Mouse (Mus musculus) midbrain, embryonic 14.5 days (tissue): ENCODE measurements around the gene Slc23a3. TPM values are rescaled to one million over a fixed set of nuclear protein-coding genes. Genes with fewer than 3 reads are reported as not detected.

Source experiments
- ATAC-seq: fragments of 200-750 bp; cut with Nextera tagmentation; 2 replicates; pipeline ENCODE4 v1.8.0; 2017; ENCODE audit warnings: moderate number of reproducible peaks, moderate library complexity; ENCODE audit not compliant: low FRiP score, low TSS enrichment
- DNase-seq: peaks from one replicate; pipeline ENCODE4 v3.0.0-alpha.2; 2015
- H3K27ac ChIP-seq: fragments of 300-500 bp; sonication (generic); replicated peaks from 2 replicates; pipeline ENCODE4 v1.5.1; 2014; ENCODE audit warnings: mild to moderate bottlenecking, low read depth, low read length, moderate library complexity
- H3K27me3 ChIP-seq: fragments of 300-500 bp; sonication (generic); 2 replicates; pipeline ENCODE4 v1.6.1; 2014; ENCODE audit warnings: low read length, control low read depth, mixed read lengths; ENCODE audit not compliant: control insufficient read depth, insufficient read depth
- H3K36me3 ChIP-seq: fragments of 300-500 bp; sonication (generic); 2 replicates; pipeline ENCODE4 v1.6.1; 2014; ENCODE audit warnings: low read length, control low read depth; ENCODE audit not compliant: control insufficient read depth, insufficient read depth
- H3K4me1 ChIP-seq: fragments of 300-500 bp; sonication (generic); 2 replicates; pipeline ENCODE4 v1.6.1; 2014; ENCODE audit warnings: mild to moderate bottlenecking, antibody characterized with exemption, low read length, control low read depth; ENCODE audit not compliant: control insufficient read depth, insufficient read depth
- H3K4me2 ChIP-seq: fragments of 300-500 bp; sonication (generic); 2 replicates; pipeline ENCODE4 v1.6.1; 2014; ENCODE audit warnings: mild to moderate bottlenecking, low read length, moderate library complexity
- H3K4me3 ChIP-seq: fragments of 300-500 bp; sonication (generic); replicated peaks from 2 replicates; pipeline ENCODE4 v1.5.1; 2014; ENCODE audit warnings: low read depth, low read length
- H3K9ac ChIP-seq: fragments of 300-500 bp; sonication (generic); replicated peaks from 2 replicates; pipeline ENCODE4 v1.6.1; 2014; ENCODE audit warnings: mild to moderate bottlenecking, low read length, moderate library complexity
- H3K9me3 ChIP-seq: fragments of 300-500 bp; sonication (generic); 2 replicates; pipeline ENCODE4 v1.6.1; 2016; ENCODE audit warnings: low read length, control low read depth, mixed read lengths; ENCODE audit not compliant: control insufficient read depth
- WGBS: fragments of 180-500 bp; shearing (Covaris S2); extraction: QIAGEN DNeasy Blood & Tissue Kit; methylation state at CpG from one replicate; pipeline ENCODE4 v1.1.7; 2014; 5-methylcytosine and 5-hydroxymethylcytosine counted together
- polyA plus RNA-seq: library from polyadenylated mRNA; unstranded; fragments of >200 nt; fragmentation: Nextera tagmentation; extraction: Ambion mirVana; gene quantifications from 2 replicates; pipeline ENCODE4 v1.2.1, GENCODE M21; 2014

Gene Slc23a3
- polyA plus RNA-seq, 1 experiment from 2014 or later = not detected

GRCm38 (mm10) chr1:75142301-75143261 is 8.9 kb upstream of the Slc23a3 start, which contains the start of the genes Cnppd1 and Retreg2:
Gene Cnppd1 (minus strand): TSS chr1:75142711.
Gene Retreg2 (plus strand): TSS chr1:75142778.
- peak within 1 kb of the TSS; percentile 92 for H3K4me3 ChIP-seq
- no peaks in the 10 kb centered on the region for H3K9me3 ChIP-seq
- peak within 1 kb of the TSS; percentile 97 for H3K9ac ChIP-seq
- peaks cover 55% of the 10 kb centered on the region for H3K36me3 ChIP-seq
- peak; percentile 92 for ATAC-seq
- H3K27me3 ChIP-seq = no peaks in the 10 kb centered on the region
- peak; percentile 98 for DNase-seq
- H3K4me2 ChIP-seq = peak within 1 kb of the TSS; percentile 97
- peaks cover 17% of the 10 kb centered on the region for H3K4me1 ChIP-seq
- under 1% methylated on average over 90 of the region's 91 CpGs for WGBS
- peak within 1 kb of the TSS; percentile 98 for H3K27ac ChIP-seq

GRCm38 (mm10) chr1:75141486-75142190 is 7.9 kb upstream of the Slc23a3 start:
- Histone ChIP-seq H3K4me1 (peaks cover 17% of the 10 kb centered on the region), H3K4me3 (peak overlapping the region; percentile 92), H3K4me2 (peak overlapping the region; percentile 97), H3K27me3 (no peaks in the 10 kb centered on the region), H3K27ac (peak overlapping the region; percentile 98), H3K9ac (peak overlapping the region; percentile 97), H3K9me3 (no peaks in the 10 kb centered on the region), H3K36me3 (peaks cover 55% of the 10 kb centered on the region)
- WGBS = under 1% methylated on average over 53 of the region's 53 CpGs
- DNase-seq (peak; percentile 67), ATAC-seq (0 out of 2 replicates have a peak, but pooled peaks have one; percentile 7)

GRCm38 (mm10) chr1:75140601-75141190 is 7.0 kb upstream of the Slc23a3 start:
- no peaks in the 10 kb centered on the region for H3K27me3 ChIP-seq
- DNase-seq = no peak
- H3K4me1 ChIP-seq = peaks cover 17% of the 10 kb centered on the region
- H3K4me3 ChIP-seq = peak overlapping the region; percentile 92
- H3K27ac ChIP-seq = peak overlapping the region; percentile 98; the same call in 1 of the 2 replicates
- ATAC-seq = no peak
- H3K9ac ChIP-seq = peak overlapping the region; percentile 97
- 63% methylated on average over 4 of the region's 4 CpGs for WGBS
- peaks cover 55% of the 10 kb centered on the region for H3K36me3 ChIP-seq
- peak overlapping the region; percentile 97 for H3K4me2 ChIP-seq
- H3K9me3 ChIP-seq = no peaks in the 10 kb centered on the region

- Histone ChIP-seq H3K27me3 (no peaks in the 10 kb centered on the region), H3K4me3 (no peak overlapping the region), H3K9ac (no peak overlapping the region), H3K27ac (no peak overlapping the region), H3K9me3 (no peaks in the 10 kb centered on the region), H3K4me2 (no peak overlapping the region), H3K36me3 (peaks cover 48% of the 10 kb centered on the region), H3K4me1 (peaks cover 10% of the 10 kb centered on the region)
- 95% methylated on average over 2 of the region's 2 CpGs for WGBS
- DNase-seq = no peak
- ATAC-seq = no peak
Observed at GRCm38 (mm10) chr1:75138448-75138847, 4.8 kb upstream of the Slc23a3 start.

- WGBS = 86% methylated on average over 3 of the region's 3 CpGs
- H3K27me3 ChIP-seq = no peaks in the 10 kb centered on the region
- DNase-seq (no peak), ATAC-seq (no peak)
- no peak overlapping the region for H3K9ac ChIP-seq
- no peaks in the 10 kb centered on the region for H3K9me3 ChIP-seq
- H3K27ac ChIP-seq = no peak overlapping the region
- H3K4me1 ChIP-seq = peaks cover 10% of the 10 kb centered on the region
- H3K4me2 ChIP-seq = no peak overlapping the region
- no peak overlapping the region for H3K4me3 ChIP-seq
- H3K36me3 ChIP-seq = peaks cover 48% of the 10 kb centered on the region
Observed at GRCm38 (mm10) chr1:75136730-75137129, 3.0 kb upstream of the Slc23a3 start.

GRCm38 (mm10) chr1:75136293-75136692 is 2.6 kb upstream of the Slc23a3 start:
- peaks cover 48% of the 10 kb centered on the region for H3K36me3 ChIP-seq
- peaks cover 10% of the 10 kb centered on the region for H3K4me1 ChIP-seq
- no peak overlapping the region for H3K4me2 ChIP-seq
- no peak overlapping the region for H3K27ac ChIP-seq
- H3K9me3 ChIP-seq = no peaks in the 10 kb centered on the region
- ATAC-seq (no peak), DNase-seq (no peak)
- H3K4me3 ChIP-seq = no peak overlapping the region
- H3K27me3 ChIP-seq = no peaks in the 10 kb centered on the region
- H3K9ac ChIP-seq = no peak overlapping the region
- 89% methylated on average over 6 of the region's 6 CpGs for WGBS

GRCm38 (mm10) chr1:75128641-75129040 is 5.0 kb downstream of the Slc23a3 start:
- no peak for DNase-seq
- no peak overlapping the region for H3K9ac ChIP-seq
- no peak overlapping the region for H3K27ac ChIP-seq
- no peak for ATAC-seq
- 80% methylated on average over 3 of the region's 3 CpGs for WGBS
- no peaks in the 10 kb centered on the region for H3K9me3 ChIP-seq
- no peak overlapping the region for H3K4me2 ChIP-seq
- H3K27me3 ChIP-seq = no peaks in the 10 kb centered on the region
- H3K4me3 ChIP-seq = no peak overlapping the region
- no peaks in the 10 kb centered on the region for H3K36me3 ChIP-seq
- no peaks in the 10 kb centered on the region for H3K4me1 ChIP-seq

- Histone ChIP-seq H3K4me2 (peak overlapping the region; percentile 68), H3K27ac (peak overlapping the region; percentile 91), H3K36me3 (no peaks in the 10 kb centered on the region), H3K9me3 (no peaks in the 10 kb centered on the region), H3K4me3 (peak overlapping the region; percentile 58), H3K27me3 (no peaks in the 10 kb centered on the region), H3K9ac (peak overlapping the region; percentile 58), H3K4me1 (no peaks in the 10 kb centered on the region)
- no peak for DNase-seq
- WGBS = 40% methylated on average over 5 of the region's 5 CpGs
- ATAC-seq = no peak
Observed at GRCm38 (mm10) chr1:75125418-75125817, 8.3 kb downstream of the Slc23a3 start.
